Mouse (Mus musculus) bone marrow, adult 2 months (tissue): ENCODE data around the gene Emp1.

Source experiments
- CTCF ChIP-seq: fragments of 200-500 bp; IDR thresholded peaks from 2 replicates; pipeline ENCODE4 v1.5.1; 2011; ENCODE audit warnings: low read length, control low read depth; ENCODE audit not compliant: control insufficient read depth, insufficient read depth
- POLR2A ChIP-seq: fragments of 200-500 bp; IDR thresholded peaks from 2 replicates; pipeline ENCODE4 v1.6.1; 2011; ENCODE audit warnings: low read depth, mild to moderate bottlenecking, control low read depth, low read length, borderline replicate concordance; ENCODE audit not compliant: control insufficient read depth

DNA sequence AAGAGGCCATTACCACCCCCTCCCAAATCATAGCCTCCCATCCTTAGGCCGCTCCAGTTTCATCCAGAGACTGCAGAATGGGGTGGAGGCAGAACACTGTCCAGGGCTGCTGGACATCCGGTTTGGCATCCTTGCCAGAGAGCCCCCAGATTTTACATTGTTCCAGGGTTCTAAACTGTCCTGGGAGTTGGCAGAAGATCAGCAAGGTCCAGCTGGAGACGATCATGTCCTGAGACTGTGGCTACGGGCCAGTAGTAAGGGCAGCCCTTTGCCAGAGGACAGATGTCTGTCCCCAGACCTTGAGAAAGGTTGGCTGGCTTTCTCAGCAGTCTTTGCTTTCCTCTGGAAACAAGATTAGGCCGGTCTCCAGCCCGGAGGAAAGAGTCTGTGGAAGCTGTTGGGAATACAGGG lies 2.6 kb downstream of the Emp1 start:
- TF ChIP-seq POLR2A (no peak), CTCF (no peak)
